Mouse (Mus musculus): ENCODE data around the gene Unc5b. TPM values are rescaled to one million over a fixed set of nuclear protein-coding genes. Genes with fewer than 3 reads are reported as not detected.
"Not testable (repeated sequence)": the region's sequence is repeated elsewhere in the genome, so short reads cannot be mapped to it uniquely, and the experiment has no call there.

Gene Unc5b
- polyA plus RNA-seq, 1 experiment from 2014 or later: 2.1 TPM

DNA sequence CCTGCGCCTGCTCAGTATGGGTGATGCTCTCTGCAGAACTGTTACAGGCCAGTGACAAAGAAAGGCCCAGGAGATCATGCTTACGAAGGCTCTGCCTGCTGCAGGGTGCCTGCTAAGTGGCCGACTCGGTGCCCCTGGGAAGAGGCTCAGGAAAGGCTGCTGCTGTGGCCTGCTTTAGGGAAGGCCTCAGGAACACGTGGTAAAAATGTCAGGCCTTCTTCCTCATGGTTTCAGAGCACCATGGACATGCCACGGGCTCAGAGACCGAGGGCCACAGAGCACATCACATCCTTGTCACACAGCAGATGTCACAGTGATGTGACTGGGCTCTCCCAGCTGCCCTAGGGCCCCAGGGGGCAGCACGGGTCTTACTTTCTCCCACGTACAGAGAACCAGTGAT lies 87.7 kb downstream of the Unc5b start:
- ATAC-seq: no peak
- no peak overlapping the region for H3K4me3 ChIP-seq (ENCODE audit: low read depth, low read length)
- no peak overlapping the region for H3K4me2 ChIP-seq (ENCODE audit: low read length)
- no peaks in the 10 kb centered on the region for H3K36me3 ChIP-seq (ENCODE audit: control insufficient read depth, insufficient read depth, low read length)
- no peaks in the 10 kb centered on the region for H3K9me3 ChIP-seq (replicated peaks; ENCODE audit: control insufficient read depth, low read length)
- no peaks in the 10 kb centered on the region for H3K27me3 ChIP-seq (replicated peaks; ENCODE audit: control insufficient read depth, insufficient read depth, low read length)
- H3K4me1 ChIP-seq (ENCODE audit: control insufficient read depth, insufficient read depth, low read length): no peaks in the 10 kb centered on the region
- 63% methylated on average over 9 of the region's 9 CpGs for WGBS
- no peak overlapping the region for H3K9ac ChIP-seq (ENCODE audit: low read length)
- no peak for DNase-seq (ENCODE audit: low spot score)
- H3K27ac ChIP-seq (ENCODE audit: low read depth, low read length): no peak overlapping the region

GRCm38 (mm10) chr10:60742942-60743341 lies 88.4 kb downstream of the Unc5b start:
- 90% methylated on average over 6 of the region's 6 CpGs for WGBS
- no peak overlapping the region for H3K4me3 ChIP-seq (ENCODE audit: low read depth, low read length)
- H3K4me2 ChIP-seq (ENCODE audit: low read length): no peak overlapping the region
- no peak for ATAC-seq
- H3K27me3 ChIP-seq (replicated peaks; ENCODE audit: control insufficient read depth, insufficient read depth, low read length): no peaks in the 10 kb centered on the region
- H3K9me3 ChIP-seq (replicated peaks; ENCODE audit: control insufficient read depth, low read length): no peaks in the 10 kb centered on the region
- no peak overlapping the region for H3K27ac ChIP-seq (ENCODE audit: low read depth, low read length)
- no peak for DNase-seq (ENCODE audit: low spot score)
- no peaks in the 10 kb centered on the region for H3K4me1 ChIP-seq (ENCODE audit: control insufficient read depth, insufficient read depth, low read length)
- H3K9ac ChIP-seq (ENCODE audit: low read length): no peak overlapping the region
- H3K36me3 ChIP-seq (ENCODE audit: control insufficient read depth, insufficient read depth, low read length): no peaks in the 10 kb centered on the region

DNA sequence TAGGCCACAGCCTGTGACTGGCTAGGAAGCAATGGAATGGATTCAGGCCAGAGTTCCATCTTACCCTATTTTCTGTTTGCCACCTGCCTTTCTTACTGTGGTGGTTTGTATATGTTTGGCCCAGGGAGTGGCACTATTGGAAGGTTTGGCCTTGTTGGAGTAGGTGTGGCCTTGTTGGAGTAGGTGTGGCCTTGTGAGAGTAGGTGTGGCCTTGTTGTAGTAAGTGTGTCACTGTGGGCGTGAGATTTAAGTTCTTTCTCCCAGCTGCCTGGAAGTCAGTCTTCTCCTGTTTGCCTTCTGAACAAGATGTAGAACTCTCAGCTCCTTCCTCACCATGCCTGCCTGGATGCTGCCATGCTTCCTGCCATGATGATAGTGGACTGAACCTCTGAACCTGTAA lies 89.1 kb downstream of the Unc5b start:
- not testable (repeated sequence) for H3K4me3 ChIP-seq (ENCODE audit: low read depth, low read length); ATAC-seq; H3K4me1 ChIP-seq (ENCODE audit: control insufficient read depth, insufficient read depth, low read length); H3K9me3 ChIP-seq (replicated peaks; ENCODE audit: control insufficient read depth, low read length); H3K9ac ChIP-seq (ENCODE audit: low read length); H3K36me3 ChIP-seq (ENCODE audit: control insufficient read depth, insufficient read depth, low read length); H3K27me3 ChIP-seq (replicated peaks; ENCODE audit: control insufficient read depth, insufficient read depth, low read length); H3K27ac ChIP-seq (ENCODE audit: low read depth, low read length); DNase-seq (ENCODE audit: low spot score); H3K4me2 ChIP-seq (ENCODE audit: low read length)
- 75% methylated on average over 1 of the region's 1 CpGs for WGBS

DNA sequence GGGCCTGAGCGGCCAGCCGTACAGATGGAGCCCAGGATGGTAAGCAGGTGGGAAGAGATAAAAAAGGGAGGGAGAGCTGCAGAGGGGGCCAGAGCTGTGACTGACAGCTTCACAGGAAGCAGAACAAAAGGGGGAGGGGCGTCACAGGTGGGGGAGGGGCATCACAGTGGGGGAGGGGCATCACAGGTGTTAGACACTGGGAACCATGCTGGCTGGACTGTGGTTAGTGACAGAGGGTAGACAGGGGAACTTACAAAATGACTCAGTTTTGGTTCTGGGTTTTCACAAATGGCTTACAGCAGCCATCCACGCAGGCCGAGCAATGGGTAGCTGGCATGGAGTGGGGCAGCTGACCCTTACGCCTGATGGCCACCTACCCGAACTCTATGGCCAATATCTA lies 89.9 kb downstream of the Unc5b start:
- 79% methylated on average over 7 of the region's 7 CpGs for WGBS
- DNase-seq (ENCODE audit: low spot score) (no peak), ATAC-seq (no peak)
- no peaks in the 10 kb centered on the region for H3K9me3 ChIP-seq (replicated peaks; ENCODE audit: control insufficient read depth, low read length)
- no peak overlapping the region for H3K4me3 ChIP-seq (ENCODE audit: low read depth, low read length)
- H3K27me3 ChIP-seq (replicated peaks; ENCODE audit: control insufficient read depth, insufficient read depth, low read length): no peaks in the 10 kb centered on the region
- no peaks in the 10 kb centered on the region for H3K4me1 ChIP-seq (ENCODE audit: control insufficient read depth, insufficient read depth, low read length)
- no peak overlapping the region for H3K27ac ChIP-seq (ENCODE audit: low read depth, low read length)
- no peak overlapping the region for H3K4me2 ChIP-seq (ENCODE audit: low read length)
- no peaks in the 10 kb centered on the region for H3K36me3 ChIP-seq (ENCODE audit: control insufficient read depth, insufficient read depth, low read length)
- no peak overlapping the region for H3K9ac ChIP-seq (ENCODE audit: low read length)

DNA sequence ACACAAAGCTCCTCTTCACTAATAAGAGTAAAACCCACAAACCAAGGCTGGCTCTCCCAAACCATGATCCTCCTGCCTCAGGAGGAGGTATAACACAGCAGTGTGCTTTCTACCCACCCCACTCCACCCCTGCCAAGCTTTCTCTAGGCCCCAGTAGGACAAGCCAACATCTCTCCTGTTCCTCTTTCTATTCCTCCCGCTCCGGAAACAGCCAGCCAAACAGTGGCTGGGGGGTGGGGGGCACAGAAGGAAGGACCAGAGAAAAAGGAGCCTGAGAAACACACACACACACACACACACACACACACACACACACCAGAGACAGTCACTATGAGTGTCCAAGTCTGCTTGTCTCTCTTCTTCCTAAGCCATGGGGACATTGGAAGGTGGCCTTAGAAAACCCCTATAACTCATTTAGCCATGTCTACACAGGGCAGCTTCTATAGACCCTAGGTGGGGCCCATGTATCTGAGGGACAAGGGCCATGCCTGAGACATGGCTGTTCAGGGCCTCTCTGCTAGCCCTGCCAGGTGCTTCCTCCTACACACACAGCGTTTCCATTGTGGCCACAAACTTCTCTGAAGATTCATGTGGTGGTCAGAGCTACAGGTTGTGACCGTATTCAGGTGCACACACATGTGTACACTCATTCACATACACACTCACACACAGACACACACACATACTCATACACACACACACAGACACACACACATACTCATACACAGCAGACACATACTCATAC lies 91.6 kb downstream of the Unc5b start:
- H3K4me2 ChIP-seq (ENCODE audit: low read length): no peak overlapping the region
- no peak overlapping the region for H3K27ac ChIP-seq (ENCODE audit: low read depth, low read length)
- H3K4me1 ChIP-seq (ENCODE audit: control insufficient read depth, insufficient read depth, low read length): no peaks in the 10 kb centered on the region
- WGBS: 86% methylated on average over 4 of the region's 4 CpGs
- no peaks in the 10 kb centered on the region for H3K36me3 ChIP-seq (ENCODE audit: control insufficient read depth, insufficient read depth, low read length)
- H3K27me3 ChIP-seq (replicated peaks; ENCODE audit: control insufficient read depth, insufficient read depth, low read length): no peaks in the 10 kb centered on the region
- H3K9ac ChIP-seq (ENCODE audit: low read length): no peak overlapping the region
- no peak for DNase-seq (ENCODE audit: low spot score)
- H3K9me3 ChIP-seq (replicated peaks; ENCODE audit: control insufficient read depth, low read length): no peaks in the 10 kb centered on the region
- no peak overlapping the region for H3K4me3 ChIP-seq (ENCODE audit: low read depth, low read length)
- ATAC-seq: no peak

DNA sequence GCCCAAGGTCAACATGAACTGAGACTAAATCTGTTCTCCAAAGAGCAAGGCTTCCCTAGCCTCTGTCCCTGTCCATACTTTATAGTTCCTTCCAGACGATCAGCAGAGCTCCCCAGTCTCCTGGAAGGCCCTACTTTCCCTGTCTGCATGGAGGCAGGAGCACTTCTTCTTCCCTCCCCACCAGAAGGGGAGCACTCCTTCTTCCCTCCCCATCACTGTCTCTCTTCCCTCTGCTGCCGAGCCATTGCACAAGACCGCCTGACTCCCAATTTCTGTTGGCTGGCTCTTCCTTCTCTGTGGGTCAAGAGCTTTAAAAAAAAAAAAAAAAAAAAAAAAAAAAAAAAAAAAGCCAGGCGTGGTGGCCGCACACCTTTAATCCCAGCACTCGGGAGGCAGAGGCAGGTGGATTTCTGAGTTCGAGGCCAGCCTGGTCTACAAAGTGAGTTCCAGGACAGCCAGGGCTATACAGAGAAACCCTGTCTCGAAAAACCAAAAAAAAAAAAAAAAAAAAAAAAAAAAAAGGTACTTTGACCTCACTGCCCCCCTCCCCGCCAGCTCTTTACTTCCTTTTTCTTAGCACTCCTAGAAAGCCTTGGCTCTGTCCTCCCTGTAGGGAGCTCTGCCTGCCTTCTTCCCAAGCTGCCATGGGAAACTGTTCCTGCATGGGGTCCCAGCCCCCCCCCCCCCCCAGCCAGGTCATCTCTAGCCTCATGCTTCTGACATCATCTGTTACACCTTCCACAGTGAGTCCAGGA lies 93.3 kb downstream of the Unc5b start:
- no peak overlapping the region for H3K4me3 ChIP-seq (ENCODE audit: low read depth, low read length)
- no peak for ATAC-seq

GRCm38 (mm10) chr10:60737169-60737728 lies 94.1 kb downstream of the Unc5b start:
- Histone ChIP-seq H3K27ac (ENCODE audit: low read depth, low read length) (no peak overlapping the region), H3K9ac (ENCODE audit: low read length) (no peak overlapping the region), H3K27me3 (replicated peaks; ENCODE audit: control insufficient read depth, insufficient read depth, low read length) (no peaks in the 10 kb centered on the region), H3K4me2 (ENCODE audit: low read length) (no peak overlapping the region), H3K4me1 (ENCODE audit: control insufficient read depth, insufficient read depth, low read length) (no peaks in the 10 kb centered on the region), H3K9me3 (replicated peaks; ENCODE audit: control insufficient read depth, low read length) (no peaks in the 10 kb centered on the region), H3K4me3 (ENCODE audit: low read depth, low read length) (no peak overlapping the region), H3K36me3 (ENCODE audit: control insufficient read depth, insufficient read depth, low read length) (no peaks in the 10 kb centered on the region)
- DNase-seq (ENCODE audit: low spot score) (no peak), ATAC-seq (no peak)
- WGBS: 75% methylated on average over 11 of the region's 11 CpGs

More for the DNA sequence above, 93.3 kb downstream of the Unc5b start:
- Histone ChIP-seq H3K36me3 (ENCODE audit: control insufficient read depth, insufficient read depth, low read length) (no peaks in the 10 kb centered on the region), H3K27me3 (replicated peaks; ENCODE audit: control insufficient read depth, insufficient read depth, low read length) (no peaks in the 10 kb centered on the region), H3K4me2 (ENCODE audit: low read length) (no peak overlapping the region), H3K9me3 (replicated peaks; ENCODE audit: control insufficient read depth, low read length) (no peaks in the 10 kb centered on the region), H3K27ac (ENCODE audit: low read depth, low read length) (no peak overlapping the region), H3K4me1 (ENCODE audit: control insufficient read depth, insufficient read depth, low read length) (no peaks in the 10 kb centered on the region), H3K9ac (ENCODE audit: low read length) (no peak overlapping the region)
- WGBS: 92% methylated on average over 8 of the region's 9 CpGs
- DNase-seq (ENCODE audit: low spot score): no peak

DNA sequence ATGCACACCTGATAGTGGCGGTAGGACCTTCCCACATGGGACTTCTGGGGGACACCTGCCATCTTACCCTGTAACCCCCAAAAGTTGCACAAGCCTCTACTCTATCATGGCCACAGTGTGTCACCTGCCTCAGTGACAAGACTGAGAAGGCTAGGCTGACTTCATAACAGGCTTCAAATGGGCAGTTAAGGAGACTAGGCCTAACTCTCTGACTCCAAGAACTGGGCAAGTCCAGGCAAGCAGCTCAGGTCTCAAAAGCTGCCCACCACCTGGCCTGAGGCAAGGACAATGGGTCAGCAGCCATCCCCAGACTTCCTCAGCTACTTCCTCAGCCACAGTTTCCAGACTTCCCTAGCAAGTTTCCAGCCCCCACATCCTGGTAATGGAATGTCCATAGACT lies 95.6 kb downstream of the Unc5b start:
- no peak for DNase-seq (ENCODE audit: low spot score)
- no peak overlapping the region for H3K4me2 ChIP-seq (ENCODE audit: low read length)
- no peaks in the 10 kb centered on the region for H3K4me1 ChIP-seq (ENCODE audit: control insufficient read depth, insufficient read depth, low read length)
- no peak overlapping the region for H3K9ac ChIP-seq (ENCODE audit: low read length)
- no peak overlapping the region for H3K27ac ChIP-seq (ENCODE audit: low read depth, low read length)
- 100% methylated on average over 1 of the region's 1 CpGs for WGBS
- H3K27me3 ChIP-seq (replicated peaks; ENCODE audit: control insufficient read depth, insufficient read depth, low read length): no peaks in the 10 kb centered on the region
- no peaks in the 10 kb centered on the region for H3K9me3 ChIP-seq (replicated peaks; ENCODE audit: control insufficient read depth, low read length)
- ATAC-seq: no peak
- H3K36me3 ChIP-seq (ENCODE audit: control insufficient read depth, insufficient read depth, low read length): no peaks in the 10 kb centered on the region
- H3K4me3 ChIP-seq (ENCODE audit: low read depth, low read length): no peak overlapping the region

- Histone ChIP-seq H3K27me3 (replicated peaks; ENCODE audit: control insufficient read depth, insufficient read depth, low read length) (no peaks in the 10 kb centered on the region), H3K36me3 (ENCODE audit: control insufficient read depth, insufficient read depth, low read length) (no peaks in the 10 kb centered on the region), H3K4me3 (ENCODE audit: low read depth, low read length) (no peak overlapping the region), H3K4me1 (ENCODE audit: control insufficient read depth, insufficient read depth, low read length) (no peaks in the 10 kb centered on the region), H3K4me2 (ENCODE audit: low read length) (no peak overlapping the region), H3K27ac (ENCODE audit: low read depth, low read length) (no peak overlapping the region), H3K9me3 (replicated peaks; ENCODE audit: control insufficient read depth, low read length) (no peaks in the 10 kb centered on the region), H3K9ac (ENCODE audit: low read length) (no peak overlapping the region)
- DNase-seq (ENCODE audit: low spot score): no peak
- 86% methylated on average over 8 of the region's 8 CpGs for WGBS
- ATAC-seq: no peak
Measured at GRCm38 (mm10) chr10:60733471-60733870, 97.9 kb downstream of the Unc5b start.
